Mouse (Mus musculus) erythroblast, embryonic 14.5 days (primary cell): ENCODE results near the gene Csmd2.

ENCODE experiments used
- GATA1 ChIP-seq: IDR thresholded peaks from 2 replicates; pipeline ENCODE4 v1.6.1; 2012; ENCODE audit warnings: low read length, inconsistent platforms, mixed read lengths
- TAL1 ChIP-seq: IDR thresholded peaks from 3 replicates; pipeline ENCODE4 v1.6.1; 2012; ENCODE audit warnings: low read length, inconsistent platforms, mixed read lengths

GRCm38 (mm10) chr4:128607661-128608060 is 620.0 kb downstream of the Csmd2 start:
- TF ChIP-seq GATA1 (no peak), TAL1 (no peak)
